Mouse (Mus musculus) bone marrow, adult 2 months (tissue): ENCODE data around the gene Lepr.

Experiments
- CTCF ChIP-seq: fragments of 200-500 bp; IDR thresholded peaks from 2 replicates; pipeline ENCODE4 v1.5.1; 2011; ENCODE audit warnings: low read length, control low read depth; ENCODE audit not compliant: control insufficient read depth, insufficient read depth
- POLR2A ChIP-seq: fragments of 200-500 bp; IDR thresholded peaks from 2 replicates; pipeline ENCODE4 v1.6.1; 2011; ENCODE audit warnings: low read depth, mild to moderate bottlenecking, control low read depth, low read length, borderline replicate concordance; ENCODE audit not compliant: control insufficient read depth

DNA sequence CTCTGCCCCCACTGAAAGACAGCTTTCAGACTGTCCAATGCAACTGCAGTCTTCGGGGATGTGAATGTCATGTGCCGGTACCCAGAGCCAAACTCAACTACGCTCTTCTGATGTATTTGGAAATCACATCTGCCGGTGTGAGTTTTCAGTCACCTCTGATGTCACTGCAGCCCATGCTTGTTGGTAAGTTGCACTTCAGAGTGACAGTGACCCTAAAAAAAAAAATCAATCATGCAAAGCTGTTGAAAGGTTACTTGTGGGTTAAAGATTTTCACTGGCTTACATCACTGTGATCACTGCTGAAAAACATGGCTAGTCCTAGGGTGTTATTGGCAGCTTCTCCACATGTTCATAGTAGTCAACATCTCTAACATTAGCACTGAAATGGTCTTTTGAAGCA, 28.3 kb downstream of the Lepr start:
- TF ChIP-seq POLR2A (no peak), CTCF (no peak)
